14 mouse cellular contexts compared by ENCODE assay signal in the genomic region with DNA sequence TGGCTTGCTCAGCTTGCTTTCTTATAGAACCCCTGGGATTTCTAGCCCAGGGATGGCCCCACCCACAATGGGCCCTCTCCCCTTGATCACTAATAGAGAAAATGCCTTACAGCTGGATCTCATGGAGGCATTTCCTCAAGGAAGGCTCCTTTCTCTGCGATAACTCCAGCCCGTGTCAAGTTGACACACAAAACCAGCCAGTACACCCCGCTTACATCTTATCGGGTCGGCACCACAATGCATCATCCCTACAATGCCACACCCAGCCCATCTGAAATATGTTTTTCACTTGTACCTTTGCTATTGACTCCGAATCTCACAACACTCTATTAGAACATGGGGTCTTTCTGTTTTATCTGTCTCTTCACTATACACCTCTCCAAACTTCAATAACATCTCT. TPM values are rescaled to one million over a fixed set of nuclear protein-coding genes. Genes with fewer than 3 reads are reported as not detected.
DNase-seq lines count a peak whose midpoint lies in the region; ATAC-seq and TF ChIP-seq lines count a peak whose summit lies in the region.
"Had no signal": no experiment of that assay in that cellular context is flagged by ENCODE, and none has a peak within 500 bp of the region (broad histone marks: within the 10 kb centered on the region; RNA-seq: fewer than 3 reads in every experiment).

No protein-coding gene starts in this region.

- H3K4me1 ChIP-seq in heart, embryonic 13.5 days, result peaks cover 30% of the 10 kb centered on the region
- H3K4me1 ChIP-seq in CH12.LX (ENCODE audit: control insufficient read depth in 1 of 2, insufficient read depth in 2 of 2), result peaks cover 0 to 25% of the 10 kb centered on the region in 2 experiments; a peak in 2 of 4 replicates
- H3K4me1 ChIP-seq: forebrain, embryonic 12.5 days had no signal

- intact Hi-C loops in left cerebral cortex, adult 2 months (cut with DNase I), result loop anchor here (5.0 kb wide), 2 partner anchors 102 to 207 kb away; a partner anchor contains a TSS
- intact Hi-C loops in left cerebral cortex, postnatal 10 days (cut with DNase I), result no loop called here

- dilution Hi-C loops in CH12.LX (cut with MboI; ENCODE audit: extremely low pct_ligation_motif_present, extremely low pct_unique_long_range_greater_than_20kb, low sequenced_read_pairs), result no loop called here

- no peaks in the 10 kb centered on the region for H3K27me3 ChIP-seq in heart, embryonic 13.5 days (replicated peaks)
- H3K27me3 ChIP-seq in CH12.LX (replicated peaks), result no peaks in the 10 kb centered on the region
- H3K27me3 ChIP-seq: forebrain, embryonic 12.5 days had no signal

- in situ Hi-C loops in CH12.LX (cut with MboI; ENCODE audit: low pct_ligation_motif_present, low pct_unique_long_range_greater_than_20kb, low sequenced_read_pairs), result no loop called here

- no peaks in the 10 kb centered on the region for H3K36me3 ChIP-seq in heart, embryonic 13.5 days
- H3K36me3 ChIP-seq in CH12.LX (replicated peaks in 1 of 2; ENCODE audit: control insufficient read depth in 1 of 2, insufficient read depth in 1 of 2, low read length in 1 of 2), result peaks cover 0 to 10% of the 10 kb centered on the region in 2 experiments
- H3K36me3 ChIP-seq: forebrain, embryonic 12.5 days; midbrain, embryonic 12.5 days had no signal

- H3K4me2 ChIP-seq in heart, embryonic 13.5 days, result peak overlapping the region; percentile 85
- peak overlapping the region; percentile 70 for H3K4me2 ChIP-seq in CH12.LX (ENCODE audit: insufficient read depth, low read depth, poor library complexity, severe bottlenecking)
- H3K4me2 ChIP-seq: forebrain, embryonic 12.5 days; midbrain, embryonic 12.5 days had no signal

- H3K27ac ChIP-seq in heart, embryonic 13.5 days (replicated peaks), result no peak overlapping the region
- H3K27ac ChIP-seq in left cerebral cortex, adult 2 months, result no peak overlapping the region
- peak overlapping the region; percentile 88 for H3K27ac ChIP-seq in CH12.LX (ENCODE audit: insufficient read depth, low read depth)
- H3K27ac ChIP-seq: forebrain, embryonic 12.5 days; midbrain, embryonic 12.5 days had no signal

- TF ChIP-seq CTCF in left cerebral cortex, adult 2 months (IDR thresholded peaks at IDR 0.05), result no peak
- no peak for TF ChIP-seq CTCF in CH12.LX (conservative IDR thresholded peaks at IDR 0.05 in 1 of 2, IDR thresholded peaks at IDR 0.05 in 1 of 2; ENCODE audit: low read depth in 2 of 2, low read length in 2 of 2)

- H3K9me3 ChIP-seq in heart, embryonic 13.5 days, result no peaks in the 10 kb centered on the region
- no peaks in the 10 kb centered on the region for H3K9me3 ChIP-seq in CH12.LX (replicated peaks; ENCODE audit: low read length)
- H3K9me3 ChIP-seq: forebrain, embryonic 12.5 days; midbrain, embryonic 12.5 days had no signal

- no peak for DNase-seq in heart, adult 9 months (ENCODE audit: low spot score in 2 of 2)
- DNase-seq in left cerebral cortex, adult 2 months (ENCODE audit: extremely low spot score in 1 of 2, low spot score in 2 of 2), result no peak
- DNase-seq in left cerebral cortex, postnatal 10 days (ENCODE audit: extremely low spot score in 1 of 2, low spot score in 2 of 2), result no peak
- no peak for DNase-seq in CH12.LX (ENCODE audit: extremely low read depth)
- DNase-seq in liver, result peak; percentile 70
- DNase-seq in natural killer cell, adult 2 months (ENCODE audit: low spot score in 2 of 2), result no peak
- DNase-seq in spleen, postnatal 14 days (ENCODE audit: low spot score in 2 of 2), result no peak
- DNase-seq: adrenal gland, postnatal 14 days; cerebellum, adult 9-10 months; thymus, postnatal 36 days had no signal

- no peak; the same call in 1 of the 2 replicates for TF ChIP-seq POLR2A in CH12.LX (IDR thresholded peaks at IDR 0.05; ENCODE audit: low read depth, low read length)

- H3K4me3 ChIP-seq in heart, embryonic 13.5 days, result no peak overlapping the region
- H3K4me3 ChIP-seq in left cerebral cortex, adult 2 months, result peak overlapping the region; percentile 57; the same call in 1 of the 2 replicates
- peak overlapping the region; percentile 72 to 97 (median 95) for H3K4me3 ChIP-seq in CH12.LX (replicated peaks in 1 of 3; ENCODE audit: low read depth in 2 of 3, low read length in 2 of 3, poor library complexity in 1 of 3)
- H3K4me3 ChIP-seq: forebrain, embryonic 12.5 days; midbrain, embryonic 12.5 days had no signal

- H3K79me2 ChIP-seq in CH12.LX (replicated peaks; ENCODE audit: control insufficient read depth, extremely low read depth, insufficient read depth, poor library complexity, severe bottlenecking), result peaks cover 78% of the 10 kb centered on the region

- no peak overlapping the region for H3K9ac ChIP-seq in heart, embryonic 13.5 days
- peak overlapping the region; percentile 93 for H3K9ac ChIP-seq in CH12.LX (ENCODE audit: insufficient read depth, low read depth)
- H3K9ac ChIP-seq: forebrain, embryonic 12.5 days; midbrain, embryonic 12.5 days had no signal

- TF ChIP-seq RAD21 in CH12.LX (IDR thresholded peaks at IDR 0.05; ENCODE audit: low read depth, low read length), result no peak

- 86% methylated on average over 6 of the region's 6 CpGs for WGBS in heart, embryonic 13.5 days

- no peak for ATAC-seq in heart, embryonic 13.5 days (ENCODE audit: extremely low read depth, insufficient number of reproducible peaks, low FRiP score, low TSS enrichment)
- ATAC-seq: inflammation-experienced regulatory T-cells, adult 6 months had no signal

- 0 out of 2 replicates have a peak, but pooled peaks have one; percentile 14 for TF ChIP-seq EP300 in CH12.LX (IDR thresholded peaks at IDR 0.05; ENCODE audit: low read length)

TF ChIP-seq in CH12.LX, 34 proteins besides CTCF, POLR2A, EP300 and RAD21:
- TF ChIP-seq USF2 (conservative IDR thresholded peaks at IDR 0.05; ENCODE audit: low read depth, low read length), result no peak
- TF ChIP-seq BHLHE40 (IDR thresholded peaks at IDR 0.05; ENCODE audit: low read depth, low read length), result no peak
- no peak; the same call in 1 of the 2 replicates for TF ChIP-seq IRF4 (IDR thresholded peaks at IDR 0.05; ENCODE audit: low read depth, low read length)
- 0 out of 2 replicates have a peak, but pooled peaks have one; percentile 12 for TF ChIP-seq ZMIZ1 (IDR thresholded peaks at IDR 0.05; ENCODE audit: low read depth, low read length)
- no peak for TF ChIP-seq POLR2AphosphoS2 (IDR thresholded peaks at IDR 0.05; ENCODE audit: low read depth, low read length)
- no peak for TF ChIP-seq USF1 (IDR thresholded peaks at IDR 0.05; ENCODE audit: low read depth, low read length)

RNA-seq across cellular contexts. Expression of a gene that starts 3.6 kb away (rescaled TPM):
- 13.8 and 16.0 TPM in 2 replicates for polyA plus RNA-seq in heart, embryonic 13.5 days (2015; fragmentation: Nextera tagmentation; extraction: Ambion mirVana)
- total RNA-seq in left cerebral cortex, adult 2 months (2021), result 10 to 100 TPM; 21.2 to 22.6 TPM
- total RNA-seq in left cerebral cortex, postnatal 10 days (2021), result 10 to 100 TPM; 20.6 to 22.1 TPM
- total RNA-seq in CH12.LX (2012; rRNA removed) (149 and 167 TPM in 2 replicates), CH12.LX (2014; rRNA removed) (225 and 240 TPM in 2 replicates)
- 391 and 420 TPM in 2 replicates for polyA plus RNA-seq in CH12.LX (2012; ENCODE audit: insufficient read length, low read depth)

Comparison
In these comparisons a context has a peak if more than half of its experiments do, and no peak if none do; other contexts are left out.
1. RNA of a gene that starts 3.6 kb away (total RNA-seq): 149 to 240 TPM in CH12.LX; 21.2 to 22.6 TPM in left cerebral cortex, adult 2 months and 20.6 to 22.1 TPM in left cerebral cortex, postnatal 10 days; every median in the first group is over 4 times any median in the second.